Mouse (Mus musculus): Measurements from ENCODE around the gene Spata45.

Gene Spata45

DNA sequence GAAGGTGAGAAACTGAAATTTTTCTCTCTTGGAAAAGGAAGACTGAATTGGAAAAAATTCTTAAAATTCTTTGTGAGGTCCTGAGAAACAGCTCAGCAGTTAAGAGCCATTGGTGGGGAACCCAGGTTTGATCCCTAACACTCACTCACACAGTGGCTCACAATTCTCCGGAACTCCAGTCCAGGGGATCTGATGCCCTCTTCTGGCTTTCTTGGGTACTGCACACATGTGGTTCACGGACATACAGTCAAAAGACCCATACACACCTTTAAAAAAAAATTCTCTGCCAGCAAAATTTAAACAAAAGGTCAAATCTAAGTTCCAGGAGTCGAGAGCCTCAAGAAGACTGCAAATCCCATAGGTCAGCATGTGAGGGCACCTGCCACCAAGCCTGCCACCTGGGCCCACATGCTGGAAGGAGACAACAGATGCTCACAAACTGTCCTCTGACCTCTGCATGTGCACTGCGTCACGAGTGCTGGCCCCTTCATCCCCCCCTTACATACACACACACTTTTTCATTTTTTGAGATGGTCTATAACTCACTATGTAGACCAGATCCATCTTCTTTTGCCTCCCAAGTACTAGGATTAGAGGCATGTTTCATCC, 48.6 kb downstream of the Spata45 start:
- peak; percentile 56 to 74 for DNase-seq (ENCODE audit: low spot score in 2 of 2)

- peak in 1 of 2 experiments; percentile 35 for DNase-seq (ENCODE audit: low spot score in 2 of 2)
Observed at GRCm38 (mm10) chr1:191085597-191085996, 49.2 kb downstream of the Spata45 start.

- no peak for DNase-seq (ENCODE audit: low spot score in 2 of 2)
Observed at GRCm38 (mm10) chr1:191086304-191086878, 50.0 kb downstream of the Spata45 start.

GRCm38 (mm10) chr1:191086960-191087359, 50.5 kb downstream of the Spata45 start:
- no peak for DNase-seq (ENCODE audit: low spot score in 2 of 2)

- no peak for DNase-seq (ENCODE audit: low spot score in 2 of 2)
Observed at GRCm38 (mm10) chr1:191087955-191088354, 51.5 kb downstream of the Spata45 start.

DNA sequence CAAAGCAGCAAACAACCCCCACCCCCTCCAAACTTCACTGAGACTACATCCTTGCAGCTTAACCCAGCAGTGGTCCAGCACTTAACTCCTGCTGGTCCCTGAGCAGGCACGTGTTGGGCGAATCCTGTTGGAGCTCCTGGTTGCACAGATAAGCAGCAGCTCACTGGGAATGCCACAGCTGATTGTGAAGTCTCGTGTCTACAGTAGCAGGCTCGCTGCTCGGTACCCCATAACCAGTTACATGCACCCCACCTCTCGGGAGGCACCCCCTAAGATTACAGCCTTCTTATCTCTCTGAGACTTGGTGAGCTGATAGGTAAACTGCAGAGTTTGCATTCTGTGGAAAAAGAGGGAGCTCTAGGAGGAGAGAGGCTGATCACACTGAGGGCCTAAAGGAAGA, 52.9 kb downstream of the Spata45 start:
- DNase-seq (ENCODE audit: low spot score in 2 of 2): no peak

- no peak for DNase-seq (ENCODE audit: low spot score in 2 of 2)
Observed at GRCm38 (mm10) chr1:191092050-191092449, 55.6 kb downstream of the Spata45 start.

Data from right cerebral cortex, postnatal 10 days (tissue).